Mouse (Mus musculus) E14TG2a.4 (cell line): ENCODE data around the gene Cyp2c66.
"Not testable (repeated sequence)": the region's sequence is repeated elsewhere in the genome, so short reads cannot be mapped to it uniquely, and the experiment has no call there.

Experiments used
- H3K27me3 ChIP-seq: 2 replicates; pipeline ENCODE4 v1.6.1; 2014; ENCODE audit warnings: low read length, control low read depth; ENCODE audit not compliant: insufficient read depth
- H3K36me3 ChIP-seq: 2 replicates; pipeline ENCODE4 v1.6.1; 2014; ENCODE audit warnings: low read length, control low read depth; ENCODE audit not compliant: insufficient read depth
- H3K4me1 ChIP-seq: replicated peaks from 2 replicates; pipeline ENCODE4 v1.6.1; 2014; ENCODE audit warnings: low read depth, low read length, control low read depth
- H3K4me3 ChIP-seq: replicated peaks from 2 replicates; pipeline ENCODE4 v1.5.1; 2014; ENCODE audit warnings: mild to moderate bottlenecking, low read length
- H3K9me3 ChIP-seq: 2 replicates; pipeline ENCODE4 v1.6.1; 2014; ENCODE audit warnings: low read length, control low read depth
- CTCF ChIP-seq: conservative IDR thresholded peaks from 2 replicates; pipeline ENCODE4 v1.5.1; 2014; ENCODE audit warnings: low read length
- NANOG ChIP-seq: IDR thresholded peaks from 2 replicates; pipeline ENCODE4 v1.6.1; 2014; ENCODE audit warnings: borderline replicate concordance, low read length, mixed read lengths
- POU5F1 ChIP-seq: IDR thresholded peaks from 2 replicates; pipeline ENCODE4 v1.6.1; 2014; ENCODE audit warnings: low read length, borderline replicate concordance

The Cyp2c66 gene

GRCm38 (mm10) chr19:39113644-39114043 lies at the start of gene Cyp2c66:
Gene Cyp2c66 (plus strand): TSS chr19:39113898.
- no peak for TF ChIP-seq POU5F1
- no peak for TF ChIP-seq CTCF
- no peak for TF ChIP-seq NANOG
- Histone ChIP-seq H3K36me3 (no peaks in the 10 kb centered on the region), H3K4me1 (no peaks in the 10 kb centered on the region), H3K4me3 (no peak within 1 kb of the TSS), H3K9me3 (no peaks in the 10 kb centered on the region), H3K27me3 (no peaks in the 10 kb centered on the region)

- not testable (repeated sequence) for H3K4me3 ChIP-seq, H3K27me3 ChIP-seq, H3K36me3 ChIP-seq, H3K4me1 ChIP-seq
- peaks cover 40% of the 10 kb centered on the region for H3K9me3 ChIP-seq
These were observed 14.9 kb upstream of the Cyp2c66 start for GRCm38 (mm10) chr19:39098779-39099178.

GRCm38 (mm10) chr19:39156836-39157235 lies 43.1 kb downstream of the Cyp2c66 start:
- H3K36me3 ChIP-seq, H3K9me3 ChIP-seq, H3K4me1 ChIP-seq, H3K27me3 ChIP-seq: not testable (repeated sequence)
- peak overlapping the region; percentile 46 for H3K4me3 ChIP-seq
